Mouse (Mus musculus): ENCODE results near the gene Agbl5.

DNA sequence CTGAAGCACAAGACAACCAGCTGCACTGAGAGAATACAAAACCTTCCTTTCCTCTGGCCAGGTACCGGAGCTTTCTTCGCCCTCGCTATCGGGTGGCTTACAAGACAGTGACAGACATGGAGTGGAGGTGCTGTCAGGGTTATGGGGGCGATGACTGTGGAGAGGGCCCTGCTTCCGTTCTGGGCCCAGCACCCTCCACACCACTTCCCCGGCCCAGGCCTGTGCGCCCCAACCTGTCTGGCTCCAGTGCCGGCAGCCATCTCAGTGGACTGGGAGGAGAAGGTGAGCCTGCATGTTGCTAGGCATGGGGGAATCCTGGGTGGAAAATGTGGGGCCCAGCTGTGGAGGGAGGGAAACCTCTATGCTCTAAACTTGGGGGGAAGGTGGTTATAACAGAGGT is 27.0 kb downstream of the Agbl5 start:
- TF ChIP-seq CTCF (IDR thresholded peaks at IDR 0.05; ENCODE audit: low read depth, low read length) (no peak), POLR2A (IDR thresholded peaks at IDR 0.05; ENCODE audit: borderline replicate concordance, low read depth, low read length) (no peak)
